ENCODE assay signal across 8 mouse cellular contexts in genomic region chr5:113054308-113054707, GRCm38 (mm10). TPM values are rescaled to one million over a fixed set of nuclear protein-coding genes. Genes with fewer than 3 reads are reported as not detected.
A peak's percentile ranks its signal among the peaks of the same experiment; 100 is the strongest.
DNase-seq lines count a peak whose midpoint lies in the region; ATAC-seq and TF ChIP-seq lines count a peak whose summit lies in the region.

No protein-coding gene starts in this region.

- TF ChIP-seq POLR2A in heart, adult 2 months (IDR thresholded peaks at IDR 0.05; ENCODE audit: insufficient read depth, low read depth, low read length) = no peak
- TF ChIP-seq POLR2A in testis, adult 2 months (IDR thresholded peaks at IDR 0.05; ENCODE audit: control insufficient read depth, low read depth, low read length) = no peak

- H3K27ac ChIP-seq in heart, adult 2 months = no peak overlapping the region
- H3K27ac ChIP-seq in limb, embryonic 11.5 days (replicated peaks; ENCODE audit: low read depth, low read length) = no peak overlapping the region
- no peak overlapping the region for H3K27ac ChIP-seq in testis, adult 2 months (ENCODE audit: control insufficient read depth, insufficient read depth, low read depth, low read length)

- H3K4me1 ChIP-seq in heart, adult 2 months (ENCODE audit: control insufficient read depth, insufficient read depth, low read length) = no peaks in the 10 kb centered on the region
- H3K4me1 ChIP-seq in limb, embryonic 11.5 days (ENCODE audit: control insufficient read depth, insufficient read depth, low read length) = no peaks in the 10 kb centered on the region
- no peaks in the 10 kb centered on the region for H3K4me1 ChIP-seq in testis, adult 2 months (ENCODE audit: control insufficient read depth, insufficient read depth, low read length)

- peak; percentile 35; the same call in 1 of the 2 replicates for ATAC-seq in limb, embryonic 11.5 days (ENCODE audit: insufficient number of reproducible peaks, low FRiP score, low TSS enrichment, low read depth)

- peak; percentile 98 for TF ChIP-seq EP300 in heart, adult 2 months (IDR thresholded peaks at IDR 0.05; ENCODE audit: insufficient read depth, low read depth, low read length)

- peak; percentile 63 for DNase-seq in 3T3-L1 (ENCODE audit: low read depth, low spot score)
- peak; percentile 89 for DNase-seq in adrenal gland, postnatal 10 days
- peak; percentile 83 for DNase-seq in embryo, embryonic 9.5 days (ENCODE audit: extremely low spot score)
- peak; percentile 72 to 87 for DNase-seq in heart, adult 2 months
- DNase-seq in kidney, adult 8-10 months = peak; percentile 43 to 77
- peak; percentile 91 for DNase-seq in limb, embryonic 11.5 days (ENCODE audit: low spot score)
- peak; percentile 42 to 65 for DNase-seq in natural killer cell, adult 2 months (ENCODE audit: low spot score in 2 of 2)

- no peaks in the 10 kb centered on the region for H3K79me2 ChIP-seq in heart, adult 2 months (replicated peaks; ENCODE audit: control insufficient read depth, insufficient read depth, low read length)

- no peaks in the 10 kb centered on the region for H3K27me3 ChIP-seq in heart, adult 2 months (ENCODE audit: control insufficient read depth, insufficient read depth, low read length)
- H3K27me3 ChIP-seq in limb, embryonic 11.5 days (ENCODE audit: control insufficient read depth, insufficient read depth, low read length) = no peaks in the 10 kb centered on the region
- H3K27me3 ChIP-seq in testis, adult 2 months (ENCODE audit: control insufficient read depth, insufficient read depth, low read length) = no peaks in the 10 kb centered on the region

- 7% methylated on average over 16 of the region's 16 CpGs for WGBS in heart, adult 2 months
- 5% methylated on average over 16 of the region's 16 CpGs for WGBS in limb, embryonic 11.5 days

- H3K9ac ChIP-seq in heart, adult 2 months (ENCODE audit: low read depth, low read length) = no peak overlapping the region
- H3K9ac ChIP-seq in limb, embryonic 11.5 days (ENCODE audit: low read length) = no peak overlapping the region

- intact Hi-C loops in heart, adult 2 months (cut with DNase I) = loop anchor here (1.0 kb wide), 1 partner anchor 183 kb away; no protein-coding TSS in a partner anchor

- TF ChIP-seq CTCF in heart, adult 2 months (IDR thresholded peaks at IDR 0.05) = peak; percentile 84
- TF ChIP-seq CTCF in testis, adult 2 months (IDR thresholded peaks at IDR 0.05; ENCODE audit: control insufficient read depth, insufficient read depth, insufficient replicate concordance, low read depth, low read length) = peak; percentile 92

- H3K9me3 ChIP-seq in limb, embryonic 11.5 days (ENCODE audit: control insufficient read depth, low read length) = no peaks in the 10 kb centered on the region

- no peak overlapping the region for H3K4me2 ChIP-seq in limb, embryonic 11.5 days (ENCODE audit: low read depth, severe bottlenecking)

- no peak overlapping the region for H3K4me3 ChIP-seq in heart, adult 2 months
- H3K4me3 ChIP-seq in limb, embryonic 11.5 days (ENCODE audit: low read depth, low read length) = no peak overlapping the region
- H3K4me3 ChIP-seq in testis, adult 2 months (ENCODE audit: control insufficient read depth, low read depth, low read length) = no peak overlapping the region

- H3K36me3 ChIP-seq in heart, adult 2 months (ENCODE audit: control insufficient read depth, insufficient read depth, low read length) = no peaks in the 10 kb centered on the region
- no peaks in the 10 kb centered on the region for H3K36me3 ChIP-seq in limb, embryonic 11.5 days (ENCODE audit: control insufficient read depth, insufficient read depth, low read length)
- H3K36me3 ChIP-seq in testis, adult 2 months (ENCODE audit: control insufficient read depth, insufficient read depth, low read length) = no peaks in the 10 kb centered on the region

RNA-seq across cellular contexts. Expression of gene Crybb2, which starts 15.6 kb away (rescaled TPM):
- not detected for total RNA-seq in adrenal gland, postnatal 10 days (2021)
- total RNA-seq in heart, adult 2 months (2021) = not detected
- not detected in 2 replicates for polyA plus RNA-seq in heart, adult 2 months (2012; rRNA removed)
- polyA plus RNA-seq in limb, embryonic 11.5 days (2014; fragmentation: Nextera tagmentation; extraction: Ambion mirVana) = not detected in 2 replicates
- not detected in 2 replicates for polyA plus RNA-seq in testis, adult 2 months (2012; rRNA removed)

RNA-seq across cellular contexts. Expression of gene Crybb3, which starts 27.1 kb away (rescaled TPM):
- 1 to 10 TPM; 1.1 to 1.5 TPM for total RNA-seq in adrenal gland, postnatal 10 days (2021)
- 1 to 10 TPM in 1 of 2 experiments, under 1 TPM in 1; 0.68 to 1.5 TPM for total RNA-seq in heart, adult 2 months (2021)
- polyA plus RNA-seq in heart, adult 2 months (2012; rRNA removed) = 2.6 and 4.2 TPM in 2 replicates
- 0.39 and 0.78 TPM in 2 replicates for polyA plus RNA-seq in limb, embryonic 11.5 days (2014; fragmentation: Nextera tagmentation; extraction: Ambion mirVana)
- 0.41 and 0.84 TPM in 2 replicates for polyA plus RNA-seq in testis, adult 2 months (2012; rRNA removed)

RNA-seq across cellular contexts. Expression of gene Grk3, which starts 38.7 kb away (rescaled TPM):
- total RNA-seq in adrenal gland, postnatal 10 days (2021) = 10 to 100 TPM; 30.9 to 45.9 TPM
- 1 to 10 TPM; 4.9 to 5.2 TPM for total RNA-seq in heart, adult 2 months (2021)
- 8.4 and 16.0 TPM in 2 replicates for polyA plus RNA-seq in heart, adult 2 months (2012; rRNA removed)
- polyA plus RNA-seq in limb, embryonic 11.5 days (2014; fragmentation: Nextera tagmentation; extraction: Ambion mirVana) = 7.1 and 9.6 TPM in 2 replicates
- 15.3 and 15.8 TPM in 2 replicates for polyA plus RNA-seq in testis, adult 2 months (2012; rRNA removed)
